Mouse (Mus musculus) olfactory bulb, adult 2 months (tissue): ENCODE results near the gene Lmna.

Experiments used
- CTCF ChIP-seq: fragments of 200-500 bp; IDR thresholded peaks from 2 replicates; pipeline ENCODE4 v1.5.1; 2012; ENCODE audit warnings: low read depth, mild to moderate bottlenecking, low read length, moderate library complexity; ENCODE audit not compliant: insufficient read depth
- POLR2A ChIP-seq: fragments of 200-500 bp; IDR thresholded peaks from 2 replicates; pipeline ENCODE4 v1.6.1; 2012; ENCODE audit warnings: mild to moderate bottlenecking, low read depth, low read length, moderate library complexity; ENCODE audit not compliant: insufficient read depth

GRCm38 (mm10) chr3:88499580-88499979 is 10.2 kb downstream of the Lmna start:
- TF ChIP-seq CTCF (no peak), POLR2A (no peak)
